9 mouse cellular contexts compared by ENCODE assay signal in genomic region chr3:9123079-9123478, GRCm38 (mm10).
DNase-seq lines count a peak whose midpoint lies in the region; ATAC-seq and TF ChIP-seq lines count a peak whose summit lies in the region.
"Had no signal": no experiment of that assay in that cellular context is flagged by ENCODE, and none has a peak within 500 bp of the region (broad histone marks: within the 10 kb centered on the region; RNA-seq: fewer than 3 reads in every experiment).

No protein-coding gene starts in this region.

- H3K27ac ChIP-seq in midbrain, postnatal 0 days (ENCODE audit: low read depth, low read length) = no peak overlapping the region
- H3K27ac ChIP-seq in midbrain, embryonic 16.5 days (ENCODE audit: low read length) = no peak overlapping the region
- H3K27ac ChIP-seq in heart, embryonic 13.5 days (replicated peaks) = peak overlapping the region; percentile 79
- H3K27ac ChIP-seq: liver, embryonic 13.5 days; stomach, embryonic 15.5 days had no signal

- no peaks in the 10 kb centered on the region for H3K79me2 ChIP-seq in myocyte (ENCODE audit: control insufficient read depth, insufficient read depth)

- 46% methylated on average over 5 of the region's 5 CpGs for WGBS in midbrain, postnatal 0 days
- 46% methylated on average over 5 of the region's 5 CpGs for WGBS in midbrain, embryonic 16.5 days
- WGBS in heart, embryonic 13.5 days = 28% methylated on average over 5 of the region's 5 CpGs

- H3K27me3 ChIP-seq in midbrain, postnatal 0 days (ENCODE audit: insufficient read depth, low read length) = no peaks in the 10 kb centered on the region
- no peaks in the 10 kb centered on the region for H3K27me3 ChIP-seq in midbrain, embryonic 16.5 days (ENCODE audit: control insufficient read depth, insufficient read depth, low read depth, low read length)
- H3K27me3 ChIP-seq in heart, embryonic 13.5 days (replicated peaks) = no peaks in the 10 kb centered on the region
- H3K27me3 ChIP-seq in myocyte (ENCODE audit: control insufficient read depth, insufficient read depth, insufficient read length) = no peaks in the 10 kb centered on the region
- H3K27me3 ChIP-seq: liver, embryonic 13.5 days; stomach, embryonic 15.5 days had no signal

- no peaks in the 10 kb centered on the region for H3K4me1 ChIP-seq in midbrain, postnatal 0 days (ENCODE audit: insufficient read depth, low read length)
- H3K4me1 ChIP-seq in midbrain, embryonic 16.5 days (ENCODE audit: control insufficient read depth, insufficient read depth, low read length) = no peaks in the 10 kb centered on the region
- peaks cover 14% of the 10 kb centered on the region for H3K4me1 ChIP-seq in heart, embryonic 13.5 days
- H3K4me1 ChIP-seq: liver, embryonic 13.5 days; stomach, embryonic 15.5 days had no signal

- no peak overlapping the region for H3K9ac ChIP-seq in midbrain, postnatal 0 days (replicated peaks; ENCODE audit: low read length, poor library complexity, severe bottlenecking)
- no peak overlapping the region for H3K9ac ChIP-seq in midbrain, embryonic 16.5 days (ENCODE audit: low read depth, low read length)
- H3K9ac ChIP-seq in heart, embryonic 13.5 days = 0 out of 2 replicates have a peak overlapping the region, but pooled peaks have one; percentile 11
- H3K9ac ChIP-seq: liver, embryonic 13.5 days; stomach, embryonic 15.5 days had no signal

- ATAC-seq in midbrain, postnatal 0 days (ENCODE audit: low FRiP score) = no peak
- no peak for ATAC-seq in midbrain, embryonic 16.5 days
- no peak for ATAC-seq in heart, embryonic 13.5 days (ENCODE audit: extremely low read depth, insufficient number of reproducible peaks, low FRiP score, low TSS enrichment)

- no peak for TF ChIP-seq CTCF in midbrain, postnatal 0 days (IDR thresholded peaks at IDR 0.05)
- TF ChIP-seq CTCF in brain, embryonic 14.5 days (IDR thresholded peaks at IDR 0.05; ENCODE audit: borderline replicate concordance, extremely low read depth, insufficient read depth, insufficient read length) = no peak

- H3ac ChIP-seq in myocyte (ENCODE audit: control insufficient read depth, insufficient read length) = no peak overlapping the region

- H3K36me3 ChIP-seq in midbrain, postnatal 0 days (ENCODE audit: insufficient read depth, low read length) = no peaks in the 10 kb centered on the region
- no peaks in the 10 kb centered on the region for H3K36me3 ChIP-seq in midbrain, embryonic 16.5 days (ENCODE audit: control insufficient read depth, insufficient read depth, low read length)
- H3K36me3 ChIP-seq in heart, embryonic 13.5 days = no peaks in the 10 kb centered on the region
- H3K36me3 ChIP-seq in myocyte (ENCODE audit: control insufficient read depth, insufficient read depth) = no peaks in the 10 kb centered on the region
- H3K36me3 ChIP-seq: liver, embryonic 13.5 days; stomach, embryonic 15.5 days had no signal

- no peak overlapping the region for H3K4me2 ChIP-seq in midbrain, postnatal 0 days (ENCODE audit: low read depth, low read length, poor library complexity, severe bottlenecking)
- H3K4me2 ChIP-seq in midbrain, embryonic 16.5 days (ENCODE audit: low read length) = no peak overlapping the region
- H3K4me2 ChIP-seq in heart, embryonic 13.5 days = peak overlapping the region; percentile 16; the same call in 1 of the 2 replicates
- no peak overlapping the region for H3K4me2 ChIP-seq in myocyte (ENCODE audit: low read depth)
- H3K4me2 ChIP-seq: liver, embryonic 13.5 days; stomach, embryonic 15.5 days had no signal

- no peaks in the 10 kb centered on the region for H3K9me3 ChIP-seq in midbrain, postnatal 0 days (ENCODE audit: low read length)
- no peaks in the 10 kb centered on the region for H3K9me3 ChIP-seq in midbrain, embryonic 16.5 days (replicated peaks; ENCODE audit: control insufficient read depth, low read length, poor library complexity, severe bottlenecking)
- no peaks in the 10 kb centered on the region for H3K9me3 ChIP-seq in heart, embryonic 13.5 days
- H3K9me3 ChIP-seq: liver, embryonic 13.5 days; stomach, embryonic 15.5 days had no signal

- no peak for TF ChIP-seq POLR2A in brain, embryonic 14.5 days (IDR thresholded peaks at IDR 0.05; ENCODE audit: borderline replicate concordance, extremely low read depth, insufficient read depth, insufficient read length, poor library complexity, severe bottlenecking)
- TF ChIP-seq POLR2A in myocyte (IDR thresholded peaks at IDR 0.05; ENCODE audit: insufficient read length, low read depth) = no peak

- H3K4me3 ChIP-seq in midbrain, postnatal 0 days (ENCODE audit: low read depth, low read length) = no peak overlapping the region
- no peak overlapping the region for H3K4me3 ChIP-seq in midbrain, embryonic 16.5 days (ENCODE audit: low read depth, low read length)
- H3K4me3 ChIP-seq in heart, embryonic 13.5 days = no peak overlapping the region
- no peak overlapping the region for H3K4me3 ChIP-seq in myocyte
- H3K4me3 ChIP-seq: liver, embryonic 13.5 days; stomach, embryonic 15.5 days had no signal

- peak; percentile 22 for DNase-seq in midbrain, postnatal 0 days (ENCODE audit: low spot score)
- peak; percentile 41 for DNase-seq in brain, embryonic 14.5 days (ENCODE audit: low read depth)
- no peak for DNase-seq in cerebellum, adult 8-10 months
- DNase-seq in embryo, embryonic 11 days = no peak
- DNase-seq: liver, embryonic 13.5 days had no signal

TF ChIP-seq in myocyte, 11 proteins besides CTCF, POLR2A, EP300 and RAD21:
- no peak for TF ChIP-seq POLR2AphosphoS2 (IDR thresholded peaks at IDR 0.05; ENCODE audit: insufficient read length, low read depth)
- peak; percentile 71 for TF ChIP-seq CEBPB (IDR thresholded peaks at IDR 0.05; ENCODE audit: insufficient read depth, poor library complexity, severe bottlenecking)
- peak in 1 of 3 experiments; percentile 10 for TF ChIP-seq MYOG (IDR thresholded peaks at IDR 0.05; ENCODE audit: control insufficient read depth in 1 of 3, insufficient read depth in 1 of 3, insufficient read length in 2 of 3, low read depth in 2 of 3)
- no peak for TF ChIP-seq MYOD1 (IDR thresholded peaks at IDR 0.05; ENCODE audit: control insufficient read depth in 1 of 3, insufficient read length in 2 of 3, low read depth in 2 of 3)
- no peak for TF ChIP-seq TCF3 (IDR thresholded peaks at IDR 0.05; ENCODE audit: insufficient read length, low read depth)
- no peak for TF ChIP-seq REST (IDR thresholded peaks at IDR 0.05; ENCODE audit: insufficient read depth, insufficient read length)
- TF ChIP-seq MAX (IDR thresholded peaks at IDR 0.05; ENCODE audit: low read depth) = no peak
- TF ChIP-seq USF1 (IDR thresholded peaks at IDR 0.05; ENCODE audit: low read depth) = no peak
- no peak for TF ChIP-seq SRF (IDR thresholded peaks at IDR 0.05; ENCODE audit: control insufficient read depth, insufficient read length, low read depth)
- TF ChIP-seq E2F4 (IDR thresholded peaks at IDR 0.05; ENCODE audit: insufficient read depth) = no peak
- no peak for TF ChIP-seq TCF12 (IDR thresholded peaks at IDR 0.05; ENCODE audit: insufficient read depth, poor library complexity, severe bottlenecking)
TF ChIP-seq in myocyte: peak in this region for 2.

Comparison
In these comparisons a context has a peak if more than half of its experiments do, and no peak if none do; other contexts are left out.
1. DNase-seq: peak in midbrain, postnatal 0 days (single experiment) and brain, embryonic 14.5 days (single experiment); none in cerebellum, adult 8-10 months (single experiment) and embryo, embryonic 11 days (single experiment).